Mouse (Mus musculus) midbrain, embryonic 13.5 days (tissue): ENCODE results near the gene Ssr1. TPM values are rescaled to one million over a fixed set of nuclear protein-coding genes. Genes with fewer than 3 reads are reported as not detected.

Experiments used
- ATAC-seq: fragments of 200-750 bp; cut with Nextera tagmentation; 2 replicates; pipeline ENCODE4 v1.8.0; 2017; ENCODE audit warnings: mild to moderate bottlenecking, moderate TSS enrichment, moderate library complexity
- H3K27ac ChIP-seq: fragments of 300-500 bp; sonication (generic); 2 replicates; pipeline ENCODE4 v1.5.1; 2015; ENCODE audit warnings: inconsistent platforms, mild to moderate bottlenecking, moderate library complexity
- H3K27me3 ChIP-seq: fragments of 300-500 bp; sonication (generic); 2 replicates; pipeline ENCODE4 v1.6.1; 2015; ENCODE audit warnings: mild to moderate bottlenecking, inconsistent platforms
- H3K36me3 ChIP-seq: fragments of 300-500 bp; sonication (generic); 2 replicates; pipeline ENCODE4 v1.6.1; 2015; ENCODE audit warnings: mild to moderate bottlenecking, inconsistent platforms
- H3K4me1 ChIP-seq: fragments of 300-500 bp; sonication (generic); replicated peaks from 2 replicates; pipeline ENCODE4 v1.6.1; 2015; ENCODE audit warnings: inconsistent platforms
- H3K4me2 ChIP-seq: fragments of 300-500 bp; sonication (generic); replicated peaks from 2 replicates; pipeline ENCODE4 v1.6.1; 2015; ENCODE audit warnings: moderate library complexity, mild to moderate bottlenecking, inconsistent platforms
- H3K4me3 ChIP-seq: fragments of 300-500 bp; sonication (generic); replicated peaks from 2 replicates; pipeline ENCODE4 v1.5.1; 2015; ENCODE audit warnings: mild to moderate bottlenecking, inconsistent platforms
- H3K9ac ChIP-seq: fragments of 300-500 bp; sonication (generic); replicated peaks from 2 replicates; pipeline ENCODE4 v1.6.1; 2015; ENCODE audit warnings: mild to moderate bottlenecking, inconsistent platforms
- H3K9me3 ChIP-seq: fragments of 300-500 bp; sonication (generic); 2 replicates; pipeline ENCODE4 v1.6.1; 2016; ENCODE audit warnings: mild to moderate bottlenecking, inconsistent platforms
- WGBS: fragments of 180-500 bp; shearing (Covaris S2); methylation state at CpG from one replicate; pipeline ENCODE4 v1.1.7; 2015; 5-methylcytosine and 5-hydroxymethylcytosine counted together
- polyA plus RNA-seq: library from polyadenylated mRNA; unstranded; fragments of >200 nt; fragmentation: Nextera tagmentation; extraction: Ambion mirVana; gene quantifications from 2 replicates; pipeline ENCODE4 v1.2.1, GENCODE M21; 2015

The Ssr1 gene
- polyA plus RNA-seq, 1 experiment from 2014 or later, result 60.4 TPM

GRCm38 (mm10) chr13:38009721-38010408, 15.8 kb upstream of the Ssr1 start:
- Histone ChIP-seq H3K36me3 (no peaks in the 10 kb centered on the region), H3K27ac (no peak overlapping the region), H3K4me2 (no peak overlapping the region), H3K27me3 (no peaks in the 10 kb centered on the region), H3K4me3 (no peak overlapping the region), H3K4me1 (no peaks in the 10 kb centered on the region), H3K9me3 (no peaks in the 10 kb centered on the region), H3K9ac (no peak overlapping the region)
- WGBS, result 89% methylated on average over 5 of the region's 5 CpGs
- ATAC-seq, result no peak

- Histone ChIP-seq H3K27ac (no peak overlapping the region), H3K36me3 (no peaks in the 10 kb centered on the region), H3K4me3 (no peak overlapping the region), H3K4me1 (no peaks in the 10 kb centered on the region), H3K4me2 (no peak overlapping the region), H3K9ac (no peak overlapping the region), H3K27me3 (no peaks in the 10 kb centered on the region), H3K9me3 (no peaks in the 10 kb centered on the region)
- ATAC-seq, result no peak
- 93% methylated on average over 2 of the region's 2 CpGs for WGBS
Observed at GRCm38 (mm10) chr13:38007972-38008371, 14.0 kb upstream of the Ssr1 start.

- Histone ChIP-seq H3K27me3 (no peaks in the 10 kb centered on the region), H3K36me3 (no peaks in the 10 kb centered on the region), H3K9ac (no peak overlapping the region), H3K27ac (no peak overlapping the region), H3K4me2 (no peak overlapping the region), H3K4me1 (no peaks in the 10 kb centered on the region), H3K9me3 (no peaks in the 10 kb centered on the region), H3K4me3 (no peak overlapping the region)
- WGBS, result 33% methylated on average over 1 of the region's 1 CpGs
- no peak for ATAC-seq
Observed at GRCm38 (mm10) chr13:38002461-38002860, 8.4 kb upstream of the Ssr1 start.

- Histone ChIP-seq H3K4me2 (no peak overlapping the region), H3K9me3 (no peaks in the 10 kb centered on the region), H3K27me3 (no peaks in the 10 kb centered on the region), H3K9ac (no peak overlapping the region), H3K36me3 (no peaks in the 10 kb centered on the region), H3K4me1 (no peaks in the 10 kb centered on the region), H3K27ac (no peak overlapping the region), H3K4me3 (no peak overlapping the region)
- ATAC-seq, result no peak
- 73% methylated on average over 3 of the region's 3 CpGs for WGBS
Observed at GRCm38 (mm10) chr13:37999713-38000112, 5.7 kb upstream of the Ssr1 start.

- peak overlapping the region; percentile 83 for H3K4me2 ChIP-seq
- peak overlapping the region; percentile 45 for H3K27ac ChIP-seq
- H3K36me3 ChIP-seq, result peaks cover 20% of the 10 kb centered on the region
- ATAC-seq, result peak; percentile 77
- peak overlapping the region; percentile 87 for H3K4me3 ChIP-seq
- peaks cover 12% of the 10 kb centered on the region for H3K4me1 ChIP-seq
- no peaks in the 10 kb centered on the region for H3K27me3 ChIP-seq
- peak overlapping the region; percentile 57; the same call in 1 of the 2 replicates for H3K9ac ChIP-seq
- H3K9me3 ChIP-seq, result no peaks in the 10 kb centered on the region
- 24% methylated on average over 7 of the region's 7 CpGs for WGBS
Observed at GRCm38 (mm10) chr13:37994405-37994749, 360 bp upstream of the Ssr1 start.

- peaks cover 30% of the 10 kb centered on the region for H3K36me3 ChIP-seq
- H3K4me2 ChIP-seq, result peak overlapping the region; percentile 83
- ATAC-seq, result no peak
- H3K9me3 ChIP-seq, result no peaks in the 10 kb centered on the region
- peak overlapping the region; percentile 96 for H3K9ac ChIP-seq
- H3K4me3 ChIP-seq, result peak overlapping the region; percentile 87
- under 1% methylated on average over 17 of the region's 17 CpGs for WGBS
- H3K27ac ChIP-seq, result peak overlapping the region; percentile 96
- peaks cover 12% of the 10 kb centered on the region for H3K4me1 ChIP-seq
- H3K27me3 ChIP-seq, result no peaks in the 10 kb centered on the region
Observed at GRCm38 (mm10) chr13:37993376-37993703, 677 bp downstream of the Ssr1 start.

GRCm38 (mm10) chr13:37992638-37993371, 1.2 kb downstream of the Ssr1 start:
- Histone ChIP-seq H3K4me3 (peak overlapping the region; percentile 87), H3K27ac (no peak overlapping the region), H3K27me3 (no peaks in the 10 kb centered on the region), H3K4me2 (peak overlapping the region; percentile 83), H3K9me3 (no peaks in the 10 kb centered on the region), H3K9ac (peak overlapping the region; percentile 96), H3K4me1 (peaks cover 12% of the 10 kb centered on the region), H3K36me3 (peaks cover 36% of the 10 kb centered on the region)
- no peak for ATAC-seq
- WGBS, result 14% methylated on average over 10 of the region's 10 CpGs

- Histone ChIP-seq H3K27ac (no peak overlapping the region), H3K4me2 (no peak overlapping the region), H3K9me3 (no peaks in the 10 kb centered on the region), H3K36me3 (peaks cover 62% of the 10 kb centered on the region), H3K4me3 (no peak overlapping the region), H3K27me3 (no peaks in the 10 kb centered on the region), H3K4me1 (peaks cover 12% of the 10 kb centered on the region), H3K9ac (no peak overlapping the region)
- 95% methylated on average over 8 of the region's 8 CpGs for WGBS
- ATAC-seq, result no peak
Observed at GRCm38 (mm10) chr13:37989701-37990100, 4.3 kb downstream of the Ssr1 start.

GRCm38 (mm10) chr13:37986166-37986565, 7.9 kb downstream of the Ssr1 start:
- WGBS, result 82% methylated on average over 10 of the region's 10 CpGs
- no peak overlapping the region for H3K4me2 ChIP-seq
- no peaks in the 10 kb centered on the region for H3K4me1 ChIP-seq
- ATAC-seq, result no peak
- H3K9me3 ChIP-seq, result no peaks in the 10 kb centered on the region
- no peak overlapping the region for H3K27ac ChIP-seq
- H3K36me3 ChIP-seq, result peaks cover 87% of the 10 kb centered on the region
- H3K9ac ChIP-seq, result no peak overlapping the region
- H3K4me3 ChIP-seq, result no peak overlapping the region
- H3K27me3 ChIP-seq, result no peaks in the 10 kb centered on the region

- H3K4me1 ChIP-seq, result no peaks in the 10 kb centered on the region
- H3K4me2 ChIP-seq, result no peak overlapping the region
- WGBS, result 91% methylated on average over 5 of the region's 5 CpGs
- no peak overlapping the region for H3K4me3 ChIP-seq
- H3K36me3 ChIP-seq, result peaks cover 80% of the 10 kb centered on the region
- H3K27ac ChIP-seq, result no peak overlapping the region
- no peaks in the 10 kb centered on the region for H3K9me3 ChIP-seq
- no peak for ATAC-seq
- H3K9ac ChIP-seq, result no peak overlapping the region
- H3K27me3 ChIP-seq, result no peaks in the 10 kb centered on the region
Observed at GRCm38 (mm10) chr13:37981063-37981462, 13.0 kb downstream of the Ssr1 start.

GRCm38 (mm10) chr13:37980346-37980745, 13.7 kb downstream of the Ssr1 start:
- no peaks in the 10 kb centered on the region for H3K27me3 ChIP-seq
- whole genome bisulfite sequencing, result 96% methylated on average over 10 of the region's 10 CpGs
- no peak overlapping the region for H3K4me3 ChIP-seq
- H3K27ac ChIP-seq, result no peak overlapping the region
- H3K36me3 ChIP-seq, result peaks cover 76% of the 10 kb centered on the region
- ATAC-seq, result no peak
- H3K4me1 ChIP-seq, result no peaks in the 10 kb centered on the region
- H3K9me3 ChIP-seq, result no peaks in the 10 kb centered on the region
- no peak overlapping the region for H3K4me2 ChIP-seq
- H3K9ac ChIP-seq, result no peak overlapping the region

- no peak overlapping the region for H3K4me2 ChIP-seq
- peaks cover 74% of the 10 kb centered on the region for H3K36me3 ChIP-seq
- H3K9me3 ChIP-seq, result no peaks in the 10 kb centered on the region
- H3K4me3 ChIP-seq, result no peak overlapping the region
- no peaks in the 10 kb centered on the region for H3K4me1 ChIP-seq
- ATAC-seq, result no peak
- H3K27ac ChIP-seq, result no peak overlapping the region
- H3K27me3 ChIP-seq, result no peaks in the 10 kb centered on the region
- 94% methylated on average over 12 of the region's 12 CpGs for WGBS
- no peak overlapping the region for H3K9ac ChIP-seq
Observed at GRCm38 (mm10) chr13:37979506-37979905, 14.5 kb downstream of the Ssr1 start.
